Mouse (Mus musculus) bone marrow macrophage, adult 2 months (primary cell): Measurements from ENCODE around the gene Galnt15.

Source experiments
- CTCF ChIP-seq: IDR thresholded peaks from 2 replicates; pipeline ENCODE4 v1.5.1; 2012; ENCODE audit warnings: low read depth, mild to moderate bottlenecking, low read length, moderate library complexity
- POLR2A ChIP-seq: IDR thresholded peaks from 2 replicates; pipeline ENCODE4 v1.6.1; 2012; ENCODE audit warnings: mild to moderate bottlenecking, low read depth, low read length, borderline replicate concordance

- no peak for TF ChIP-seq CTCF
- TF ChIP-seq POLR2A = no peak
These were observed 21.4 kb downstream of the Galnt15 start for GRCm38 (mm10) chr14:32050171-32050570.
